Mouse (Mus musculus): ENCODE results near the gene Spin2d. TPM values are rescaled to one million over a fixed set of nuclear protein-coding genes. Genes with fewer than 3 reads are reported as not detected.

Gene Spin2d
- not detected for polyA plus RNA-seq (2017; shearing (Covaris generic))

GRCm38 (mm10) chrX:73176889-73177288, at the start of gene Spin2d:
Gene Spin2d, minus strand, starts transcription at chrX:73176989.

GRCm38 (mm10) chrX:73213819-73214564, 37.2 kb upstream of the Spin2d start, which contains the start of gene Xlr4b:
Gene Xlr4b, plus strand, starts transcription at chrX:73214333.

GRCm38 (mm10) chrX:73191934-73192333, 15.1 kb upstream of the Spin2d start, which contains the start of gene Xlr3b:
Gene Xlr3b, plus strand, starts transcription at chrX:73192207.

GRCm38 (mm10) chrX:73149350-73149749, 27.4 kb downstream of the Spin2d start, which contains the start of gene DXBay18:
Gene DXBay18, minus strand, starts transcription at chrX:73149450.

GRCm38 (mm10) chrX:73148496-73148895, 28.3 kb downstream of the Spin2d start, which contains the start of gene Xlr5b:
Gene Xlr5b, plus strand, starts transcription at chrX:73148796.

Other genes with a start within 250 kb of the Spin2d start
- gene Zfp185, start 189.7 kb downstream of the Spin2d start, polyA plus RNA-seq (2017; shearing (Covaris generic)): not detected
- not detected for gene Pnma5, start 139.9 kb downstream of the Spin2d start, polyA plus RNA-seq (2017; shearing (Covaris generic))
- gene Pnma3, start 112.2 kb downstream of the Spin2d start, polyA plus RNA-seq (2017; shearing (Covaris generic)): not detected
- gene Xlr4a, start 94.5 kb downstream of the Spin2d start, polyA plus RNA-seq (2017; shearing (Covaris generic)): 72.5 TPM
- 3.0 TPM for gene Xlr3a, start 79.9 kb downstream of the Spin2d start, polyA plus RNA-seq (2017; shearing (Covaris generic))
- gene Gm14685, start 59.9 kb downstream of the Spin2d start, polyA plus RNA-seq (2017; shearing (Covaris generic)): 0.39 TPM
- gene Xlr5b, start 28.2 kb downstream of the Spin2d start, polyA plus RNA-seq (2017; shearing (Covaris generic)): not detected
- not detected for gene DXBay18, start 27.5 kb downstream of the Spin2d start, polyA plus RNA-seq (2017; shearing (Covaris generic))
- 33.5 TPM for gene Xlr3b, start 15.2 kb upstream of the Spin2d start, polyA plus RNA-seq (2017; shearing (Covaris generic))
- 155 TPM for gene Xlr4b, start 37.3 kb upstream of the Spin2d start, polyA plus RNA-seq (2017; shearing (Covaris generic))
- 15.8 TPM for gene F8a, start 51.3 kb upstream of the Spin2d start, polyA plus RNA-seq (2017; shearing (Covaris generic))
- gene Xlr4c, start 66.1 kb upstream of the Spin2d start, polyA plus RNA-seq (2017; shearing (Covaris generic)): 66.2 TPM
- gene Xlr3c, start 88.4 kb upstream of the Spin2d start, polyA plus RNA-seq (2017; shearing (Covaris generic)): not detected
- not detected for gene Xlr5a, start 116.0 kb upstream of the Spin2d start, polyA plus RNA-seq (2017; shearing (Covaris generic))
- gene Xlr5c, start 116.0 kb upstream of the Spin2d start, polyA plus RNA-seq (2017; shearing (Covaris generic)): not detected
- gene Gm45015, start 159.9 kb upstream of the Spin2d start, polyA plus RNA-seq (2017; shearing (Covaris generic)): not detected
- gene Zfp275, start 165.6 kb upstream of the Spin2d start, polyA plus RNA-seq (2017; shearing (Covaris generic)): 12.1 TPM
- not detected for gene Gm18336, start 221.7 kb upstream of the Spin2d start, polyA plus RNA-seq (2017; shearing (Covaris generic))
- gene Zfp92, start 234.1 kb upstream of the Spin2d start, polyA plus RNA-seq (2017; shearing (Covaris generic)): not detected

All from effector memory CD4-positive, alpha-beta T cell, adult 5 months (primary cell).